Mouse (Mus musculus) heart, postnatal 4 days (tissue): ENCODE measurements around the gene Pde6d. TPM values are rescaled to one million over a fixed set of nuclear protein-coding genes. Genes with fewer than 3 reads are reported as not detected.
"Not testable (repeated sequence)": the region's sequence is repeated elsewhere in the genome, so short reads cannot be mapped to it uniquely, and the experiment has no call there.

ENCODE experiments used
- DNase-seq: peaks from one replicate; pipeline ENCODE4 v3.0.0; 2021
- total RNA-seq, 2 experiments: library from RNA; stranded (reverse); gene quantifications; 2 replicates each; pipeline ENCODE4 v1.2.3; 2021

Gene Pde6d
- total RNA-seq, 2 experiments from 2014 or later = 39.4 to 40.5 TPM

DNA sequence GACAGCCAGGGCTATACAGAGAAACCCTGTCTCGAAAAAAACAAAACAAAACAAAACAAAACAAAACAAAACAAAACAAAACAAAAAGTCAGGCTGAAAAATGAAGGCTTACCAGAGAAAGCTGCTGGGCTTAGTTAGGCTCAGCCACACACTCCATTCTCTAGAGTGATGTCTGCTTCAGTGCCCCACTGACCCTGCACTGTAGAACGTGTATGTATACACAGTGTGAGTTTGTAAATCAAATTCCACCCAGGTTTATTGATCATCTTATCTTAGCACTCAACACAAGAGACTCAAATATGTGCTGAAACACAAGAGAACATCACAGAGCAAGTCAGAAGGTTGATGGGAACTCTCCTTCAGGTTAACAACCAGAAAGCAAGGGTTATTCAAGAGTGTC is 14.0 kb downstream of the Pde6d start:
- DNase-seq = no peak

GRCm38 (mm10) chr1:86562663-86563062 is 19.8 kb downstream of the Pde6d start:
- DNase-seq = no peak

- DNase-seq = no peak
These were observed 23.2 kb downstream of the Pde6d start for GRCm38 (mm10) chr1:86559232-86559631.

- DNase-seq = no peak
These were observed 24.6 kb downstream of the Pde6d start for GRCm38 (mm10) chr1:86557872-86558271.

GRCm38 (mm10) chr1:86555665-86556064 is 26.8 kb downstream of the Pde6d start:
- no peak for DNase-seq

DNA sequence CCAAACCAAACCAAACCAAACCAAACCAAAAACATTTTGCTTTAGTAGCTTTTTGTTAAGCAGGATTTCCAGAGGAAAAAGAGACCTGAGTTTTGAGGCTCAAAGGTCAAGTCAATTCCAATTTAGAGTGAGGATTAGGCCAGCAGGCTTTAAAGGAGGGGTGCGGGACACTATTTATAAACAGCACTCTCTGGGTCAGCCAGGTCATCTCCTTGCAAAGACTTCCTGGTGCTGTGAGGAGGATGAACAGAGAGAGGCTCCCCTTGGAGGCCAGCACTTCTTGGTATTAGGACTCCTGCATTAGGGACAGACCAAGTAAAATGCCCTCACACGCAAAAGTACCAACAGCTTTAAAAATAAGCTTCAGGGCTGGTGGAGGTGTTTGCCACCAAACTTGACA is 30.6 kb downstream of the Pde6d start:
- no peak for DNase-seq

DNA sequence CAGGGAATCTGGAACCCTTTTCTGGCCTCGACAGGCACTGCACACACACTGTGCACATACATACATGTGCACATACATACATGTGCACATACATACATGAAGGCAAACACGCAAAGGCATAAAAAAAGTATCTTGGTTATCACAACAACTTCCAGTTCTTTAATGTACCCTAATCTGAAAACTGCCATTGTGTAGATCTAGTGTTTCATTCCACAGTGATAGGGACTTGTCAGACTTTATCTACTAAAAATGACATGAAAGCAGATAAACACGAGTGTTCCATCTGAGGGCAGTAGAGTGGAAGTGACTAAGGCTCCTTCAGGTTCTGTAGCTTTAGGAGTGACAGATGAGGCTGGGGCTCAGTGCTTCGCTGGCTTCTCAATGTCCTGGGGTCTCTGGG is 31.1 kb downstream of the Pde6d start:
- DNase-seq = no peak

GRCm38 (mm10) chr1:86546797-86547196 is 35.6 kb downstream of the Pde6d start:
- no peak for DNase-seq

- no peak for DNase-seq
These were observed 39.8 kb downstream of the Pde6d start for GRCm38 (mm10) chr1:86542584-86542983.

DNA sequence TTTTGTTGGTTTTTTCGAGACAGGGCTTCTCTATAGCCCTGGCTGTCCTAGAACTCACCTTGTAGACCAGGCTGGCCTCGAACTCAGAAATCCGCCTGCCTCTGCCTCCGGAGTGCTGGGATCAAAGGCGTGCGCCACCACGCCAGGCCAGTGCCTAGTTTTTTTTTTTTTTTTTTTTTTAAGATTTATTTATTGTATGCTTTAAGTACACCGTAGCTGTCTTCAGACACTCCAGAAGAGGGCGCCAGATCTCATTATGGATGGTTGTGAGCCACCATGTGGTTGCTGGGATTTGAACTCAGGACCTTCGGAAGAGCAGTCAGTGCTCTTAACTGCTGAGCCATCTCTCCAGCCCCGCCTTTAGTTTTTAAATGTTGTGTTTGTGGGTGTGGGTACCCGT is 42.8 kb downstream of the Pde6d start:
- not testable (repeated sequence) for DNase-seq

GRCm38 (mm10) chr1:86538383-86538782 is 44.0 kb downstream of the Pde6d start:
- peak; percentile 31 for DNase-seq

- no peak for DNase-seq
These were observed 48.9 kb downstream of the Pde6d start for GRCm38 (mm10) chr1:86533411-86534130.

GRCm38 (mm10) chr1:86532362-86533051 is 49.9 kb downstream of the Pde6d start:
- DNase-seq = peak; percentile 97

- peak; percentile 35 for DNase-seq
These were observed 50.7 kb downstream of the Pde6d start for GRCm38 (mm10) chr1:86531547-86532321.

GRCm38 (mm10) chr1:86530871-86531546 is 51.4 kb downstream of the Pde6d start:
- DNase-seq = no peak

GRCm38 (mm10) chr1:86529590-86529989 is 52.8 kb downstream of the Pde6d start:
- no peak for DNase-seq

GRCm38 (mm10) chr1:86528571-86529180 is 53.8 kb downstream of the Pde6d start:
- peak; percentile 56 for DNase-seq

- peak; percentile 97 for DNase-seq
These were observed 54.6 kb downstream of the Pde6d start for GRCm38 (mm10) chr1:86527599-86528486.

- peak; percentile 61 for DNase-seq
These were observed 55.4 kb downstream of the Pde6d start for GRCm38 (mm10) chr1:86526789-86527598.

GRCm38 (mm10) chr1:86526116-86526788 is 56.2 kb downstream of the Pde6d start, which contains the start of gene Ptma:
Gene Ptma, plus strand, starts transcription at chr1:86526726.
- peak; percentile 99 for DNase-seq
